Mouse (Mus musculus) urinary bladder, postnatal 4 days (tissue): Measurements from ENCODE around the gene Lamc3.
"Not testable (repeated sequence)": the region's sequence is repeated elsewhere in the genome, so short reads cannot be mapped to it uniquely, and the experiment has no call there.

Experiments used
- DNase-seq, 2 experiments: peaks; one replicate each; pipeline ENCODE4 v3.0.0; 2021 to 2022; ENCODE audit warnings: low spot score in 2 of 2

Gene Lamc3

DNA sequence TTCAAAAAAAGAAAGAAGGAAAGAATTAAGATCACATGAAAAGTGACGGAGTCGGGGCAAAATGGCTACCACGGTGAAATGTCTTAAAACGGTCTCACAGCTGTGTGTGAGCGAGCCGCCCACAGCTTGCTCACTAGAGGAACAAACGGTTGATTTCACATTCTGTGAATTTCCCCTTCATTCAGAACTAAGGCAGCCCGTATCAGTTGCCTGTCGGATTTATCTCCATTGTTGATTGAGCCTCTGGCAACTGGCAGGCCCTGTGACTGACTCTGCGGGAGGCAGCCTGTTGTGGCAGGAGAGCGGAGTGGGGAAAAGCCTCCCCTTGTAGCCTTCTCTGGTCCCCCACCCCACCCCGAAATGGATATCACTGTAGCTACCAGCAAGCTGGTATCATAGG is 10.6 kb upstream of the Lamc3 start:
- DNase-seq, result no peak

DNA sequence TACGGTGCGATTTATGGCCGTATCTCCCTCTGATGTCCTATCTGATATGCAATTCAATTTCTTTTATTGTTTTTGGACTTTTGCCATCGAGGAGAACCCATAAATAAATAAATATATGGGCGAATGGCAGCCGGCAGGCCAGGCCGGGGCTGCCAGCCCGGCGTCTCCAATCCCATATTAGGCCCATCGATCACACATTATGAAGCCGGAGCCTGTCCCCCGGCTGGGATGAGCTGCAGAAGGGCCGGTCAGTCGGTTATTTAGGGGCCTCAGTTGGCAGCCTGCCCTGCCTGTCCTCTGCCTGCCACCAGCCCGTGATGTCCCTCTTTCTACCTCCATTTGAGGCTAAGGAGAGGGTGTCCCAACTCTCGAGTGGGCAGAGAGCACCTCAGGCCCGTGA is 8.5 kb upstream of the Lamc3 start:
- no peak for DNase-seq

DNA sequence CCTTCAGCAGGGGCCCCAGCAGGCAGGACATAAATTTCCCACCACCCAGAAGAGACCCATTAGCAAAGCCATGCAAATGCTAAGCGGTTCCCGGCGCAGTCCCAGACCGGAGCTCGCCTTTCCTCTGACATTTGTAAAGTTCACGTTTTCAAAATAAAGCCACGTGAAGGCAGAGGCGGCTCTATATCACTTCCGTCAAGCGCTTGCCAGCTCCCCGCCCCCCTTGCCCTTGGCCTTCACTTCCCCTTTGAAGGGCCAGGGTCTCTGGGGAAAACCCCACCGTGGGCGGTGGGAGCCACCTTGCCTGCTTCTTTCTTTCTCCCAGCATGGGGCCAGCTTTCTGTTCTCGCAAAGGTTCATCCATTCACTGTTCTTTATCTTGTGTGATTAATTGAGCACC is 6.2 kb upstream of the Lamc3 start:
- no peak for DNase-seq

DNA sequence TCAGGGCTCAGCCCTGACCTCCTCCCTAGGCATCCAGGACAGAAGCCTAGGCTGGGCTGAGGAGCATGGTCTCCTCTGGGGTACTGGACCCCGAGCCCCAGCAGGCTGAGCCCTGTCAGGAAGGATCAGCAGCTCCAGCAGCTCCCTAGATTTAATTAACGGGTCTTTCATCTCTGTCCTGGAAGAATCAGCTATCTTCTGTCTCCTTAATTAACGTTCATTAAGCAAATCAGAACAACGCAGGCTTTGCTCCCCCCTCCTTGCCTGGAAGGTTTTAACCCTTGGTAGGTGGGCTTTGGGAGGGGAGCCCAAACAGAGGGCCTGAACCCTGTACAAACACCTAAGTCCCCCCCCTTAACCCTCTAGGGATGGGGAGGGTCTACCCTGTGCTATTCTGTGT is 4.0 kb upstream of the Lamc3 start:
- no peak for DNase-seq

DNA sequence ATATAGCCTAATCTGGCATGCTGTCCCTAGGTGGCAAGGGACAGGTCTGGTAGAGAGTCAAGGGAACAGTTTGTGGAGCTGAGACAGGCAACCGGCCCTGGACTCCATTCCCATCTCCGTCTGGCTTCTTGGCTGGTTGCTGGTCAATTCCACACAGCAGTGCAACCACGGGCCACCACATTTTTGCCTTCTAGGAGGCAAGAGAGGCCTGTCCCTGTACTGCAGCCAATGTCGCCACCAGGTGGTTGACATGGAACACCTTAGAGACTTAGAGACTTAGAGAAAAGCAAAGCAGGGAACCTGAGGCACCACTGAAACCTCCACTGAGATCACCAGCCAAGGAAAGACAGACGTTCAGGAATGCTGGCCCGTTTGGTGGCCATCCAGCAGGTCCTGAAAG is 2.3 kb upstream of the Lamc3 start:
- no peak for DNase-seq

DNA sequence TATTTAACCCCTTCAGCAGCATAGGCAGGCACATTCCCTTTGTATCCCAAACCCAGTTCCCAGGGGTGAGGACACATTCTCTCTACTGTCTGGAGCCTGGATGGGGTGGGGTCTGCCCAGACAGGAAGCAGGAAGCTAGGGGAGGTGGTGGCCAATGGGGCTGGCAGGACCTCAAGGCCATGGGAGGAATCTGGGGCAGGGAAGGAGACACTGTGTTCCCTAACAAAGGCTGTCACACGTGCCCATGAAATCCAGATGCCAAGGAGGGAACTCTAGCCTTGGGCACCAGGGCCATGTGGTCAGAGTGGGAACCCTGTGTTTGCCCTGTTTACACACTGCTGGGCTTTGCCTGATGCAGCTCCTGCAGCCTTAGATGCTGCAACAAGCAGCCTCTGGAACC is 1.8 kb downstream of the Lamc3 start:
- no peak for DNase-seq

DNA sequence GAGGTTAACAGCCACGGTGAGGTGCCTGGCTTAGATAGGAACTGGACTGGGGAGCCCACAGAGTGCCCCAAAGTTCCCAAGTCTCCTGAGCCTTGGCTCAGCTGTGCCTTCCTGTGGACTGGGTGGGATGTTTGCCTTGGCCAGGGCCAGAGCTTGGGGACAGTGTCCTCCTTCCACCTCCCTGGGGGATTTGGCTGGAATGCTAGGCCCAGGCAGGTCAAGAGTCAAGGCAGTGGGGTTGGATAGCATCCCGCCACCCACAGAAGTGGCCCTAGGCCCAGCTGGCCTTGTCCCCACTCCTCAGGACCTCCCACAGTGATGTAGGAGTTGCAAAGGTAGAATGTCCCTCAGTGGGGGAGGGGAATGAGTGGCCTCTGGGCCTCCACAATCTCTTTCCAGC is 4.1 kb downstream of the Lamc3 start:
- DNase-seq, result no peak

DNA sequence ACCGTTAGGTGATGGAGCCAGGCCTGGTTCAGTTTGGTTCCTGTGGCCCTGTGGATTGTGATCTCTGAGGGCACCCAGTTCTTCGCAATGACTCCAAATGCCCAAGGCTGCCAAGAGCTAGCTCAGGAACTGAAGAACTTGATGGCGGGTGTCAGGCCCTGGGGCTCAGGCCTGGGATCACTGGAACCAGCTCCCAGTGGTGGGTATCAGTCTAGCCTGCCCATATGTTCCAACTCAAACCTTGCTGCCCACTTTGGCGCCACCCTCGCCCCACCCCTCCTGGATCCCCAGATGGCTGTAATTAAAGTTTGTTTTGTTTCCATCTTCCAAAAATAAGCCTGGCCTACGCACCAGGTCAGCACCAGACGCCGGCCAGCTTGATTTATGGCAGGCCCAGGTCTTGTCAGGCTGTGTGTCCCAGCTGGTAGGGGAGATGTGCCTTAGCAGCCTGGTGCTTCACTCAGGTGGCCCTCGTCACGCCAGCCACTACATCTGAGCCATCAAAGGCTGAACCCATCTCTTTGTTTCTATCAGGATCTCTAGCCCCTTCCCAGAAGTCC is 6.1 kb downstream of the Lamc3 start:
- no peak for DNase-seq

DNA sequence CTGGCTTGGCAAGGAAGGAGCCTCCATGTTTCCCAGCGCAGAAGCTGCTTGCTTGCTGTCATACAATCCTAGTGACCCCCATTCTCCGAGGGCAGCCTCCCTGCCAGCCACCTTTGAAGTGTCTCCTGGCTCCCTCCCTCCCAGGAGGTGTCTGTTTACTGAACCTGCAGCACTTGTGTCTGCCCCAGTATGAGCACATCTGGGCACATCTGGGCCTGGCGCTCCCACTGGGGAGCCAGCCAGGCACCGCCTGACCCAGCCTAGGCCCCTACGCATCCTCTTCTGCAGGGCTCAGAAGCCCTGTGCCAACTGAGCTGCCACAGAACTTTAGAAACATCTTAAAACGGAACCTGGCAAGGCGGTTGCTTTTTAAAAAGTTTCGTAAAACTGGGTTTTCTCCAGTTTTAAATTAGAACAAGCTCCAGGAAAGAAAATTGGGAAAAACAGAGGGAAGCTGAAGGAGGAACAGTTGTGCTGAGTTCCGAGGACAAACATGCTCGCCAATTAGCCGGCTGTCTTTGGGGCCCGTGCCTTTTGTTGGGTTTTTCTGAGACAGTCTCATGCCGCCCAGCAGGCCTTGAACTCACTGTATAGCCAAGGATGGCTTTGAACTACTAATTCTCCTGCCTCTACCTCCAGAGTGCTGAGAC is 7.3 kb downstream of the Lamc3 start:
- no peak for DNase-seq

DNA sequence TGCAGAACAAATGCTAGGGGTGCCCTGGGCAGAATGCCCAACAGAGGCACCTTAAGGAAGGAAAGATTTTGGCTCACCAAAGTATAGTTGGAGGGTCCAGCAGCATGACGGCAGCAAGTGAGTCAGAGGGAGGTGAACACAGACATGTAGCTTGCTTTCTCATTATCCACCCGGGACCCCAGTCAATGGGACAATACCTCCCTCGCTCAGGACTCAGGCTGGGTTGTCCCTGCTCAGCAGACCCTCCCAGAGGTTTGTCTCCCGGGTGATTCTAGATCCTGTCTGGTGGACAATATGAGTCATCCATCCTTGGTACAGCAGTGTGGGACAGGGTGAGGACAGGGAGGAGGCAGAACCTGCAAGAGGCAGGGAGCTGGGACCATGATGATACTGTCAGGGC is 13.8 kb downstream of the Lamc3 start:
- DNase-seq, result no peak

DNA sequence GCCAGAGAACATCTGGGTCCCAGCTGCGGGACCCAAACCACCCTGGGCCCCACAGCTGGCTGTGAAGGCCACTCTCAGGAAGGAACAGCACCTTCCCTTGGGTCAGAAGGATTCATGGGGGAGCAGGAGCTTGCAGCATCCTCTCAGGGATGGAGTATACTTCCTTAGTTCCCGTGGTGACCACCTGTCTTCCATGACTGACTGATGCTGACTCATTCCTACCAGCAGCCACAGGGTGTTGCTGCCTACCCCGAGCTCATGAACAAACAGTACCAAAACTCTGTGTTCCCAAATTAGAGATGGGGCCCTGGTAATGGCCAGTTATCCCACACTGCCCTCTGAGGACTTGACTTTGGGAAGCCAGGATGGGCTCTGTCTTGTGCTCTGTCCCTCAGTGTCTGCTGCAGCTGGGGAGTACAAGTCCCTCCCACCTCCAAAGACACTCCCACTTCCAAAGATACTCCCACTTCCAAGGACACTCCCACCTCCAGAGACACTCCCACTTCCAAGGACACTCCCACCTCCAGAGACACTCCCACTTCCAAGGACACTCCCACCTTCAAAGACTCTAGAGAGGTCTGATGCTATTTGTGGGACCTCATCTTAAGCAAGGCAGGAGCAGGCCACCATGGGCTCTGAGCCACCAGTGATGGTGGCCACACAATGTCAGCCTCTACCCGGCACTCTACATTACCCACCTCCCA is 14.7 kb downstream of the Lamc3 start:
- DNase-seq, result peak in 1 of 2 experiments; percentile 39

DNA sequence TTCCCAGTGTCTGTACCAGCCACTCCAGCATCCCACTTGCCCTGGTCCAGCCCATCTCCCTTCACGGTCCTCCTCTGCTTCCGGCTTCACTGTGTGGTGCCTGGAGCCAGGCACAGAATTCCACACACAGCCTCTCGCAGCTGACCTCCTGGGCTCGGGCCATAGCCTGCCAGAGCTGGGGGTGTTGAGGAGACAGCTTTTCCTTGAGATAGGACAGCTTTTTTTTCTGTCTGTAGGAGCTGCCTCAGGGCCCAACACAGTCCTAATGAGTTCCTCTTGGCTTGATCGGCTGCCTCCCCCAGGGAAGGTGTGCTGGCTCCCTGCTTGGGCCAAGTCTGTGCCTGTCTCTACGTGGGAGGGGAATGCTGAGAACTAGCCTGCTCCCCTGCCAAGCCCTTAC is 17.0 kb downstream of the Lamc3 start:
- no peak for DNase-seq

DNA sequence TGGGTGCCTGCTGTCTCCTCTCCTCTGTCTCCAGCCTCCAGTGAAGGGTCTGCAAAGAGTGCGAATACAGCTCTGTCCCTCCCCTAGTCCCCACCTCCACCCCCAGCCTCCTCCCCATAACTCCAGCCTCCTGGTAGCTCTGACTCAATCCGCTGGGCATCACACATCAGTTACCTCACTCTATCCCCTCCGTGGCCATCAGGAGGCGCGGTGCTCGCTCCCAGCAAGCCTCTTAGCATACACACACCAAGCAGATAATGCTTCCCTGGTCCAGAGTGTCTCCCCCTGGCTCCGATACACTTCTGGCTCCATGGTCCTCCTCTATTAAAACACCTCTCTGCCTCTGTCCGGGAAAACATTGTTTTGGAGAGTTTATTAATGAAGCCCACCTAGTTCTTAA is 17.5 kb downstream of the Lamc3 start:
- no peak for DNase-seq

DNA sequence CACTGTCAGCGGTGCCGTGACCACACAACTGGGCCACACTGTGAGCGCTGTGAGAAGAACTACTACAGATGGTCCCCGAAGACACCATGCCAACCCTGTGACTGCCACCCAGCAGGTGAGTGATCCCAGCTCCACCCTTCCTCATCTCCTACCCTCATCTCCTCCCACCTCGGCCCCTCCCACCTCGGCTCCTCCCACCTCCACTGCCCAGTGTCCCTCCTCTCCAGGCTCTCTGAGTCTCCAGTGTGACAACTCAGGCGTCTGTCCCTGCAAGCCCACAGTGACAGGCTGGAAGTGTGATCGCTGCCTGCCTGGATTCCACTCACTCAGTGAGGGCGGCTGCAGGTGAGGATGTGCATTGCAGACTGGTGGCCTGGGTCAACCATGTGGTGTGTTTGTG is 18.6 kb downstream of the Lamc3 start:
- no peak for DNase-seq

DNA sequence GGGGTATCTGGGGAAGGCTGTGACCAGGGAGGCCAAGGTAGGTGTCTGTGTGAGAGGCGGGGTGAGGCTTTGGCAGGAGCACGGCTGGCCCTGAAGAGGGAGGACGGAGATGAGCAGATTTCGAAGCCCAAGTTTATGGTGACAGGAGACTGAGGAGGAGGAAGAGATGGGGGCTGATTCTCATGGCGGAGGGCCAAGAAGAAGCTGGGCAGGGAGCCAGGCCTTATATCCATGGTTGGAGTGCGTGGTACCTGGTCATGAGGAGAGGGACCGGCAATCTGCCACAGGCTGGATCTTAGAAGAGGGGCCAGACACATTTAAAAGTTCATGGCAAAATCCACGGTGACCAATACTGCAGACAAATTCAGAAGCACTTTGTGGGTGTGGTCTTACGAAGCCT is 19.3 kb downstream of the Lamc3 start:
- DNase-seq, result no peak

DNA sequence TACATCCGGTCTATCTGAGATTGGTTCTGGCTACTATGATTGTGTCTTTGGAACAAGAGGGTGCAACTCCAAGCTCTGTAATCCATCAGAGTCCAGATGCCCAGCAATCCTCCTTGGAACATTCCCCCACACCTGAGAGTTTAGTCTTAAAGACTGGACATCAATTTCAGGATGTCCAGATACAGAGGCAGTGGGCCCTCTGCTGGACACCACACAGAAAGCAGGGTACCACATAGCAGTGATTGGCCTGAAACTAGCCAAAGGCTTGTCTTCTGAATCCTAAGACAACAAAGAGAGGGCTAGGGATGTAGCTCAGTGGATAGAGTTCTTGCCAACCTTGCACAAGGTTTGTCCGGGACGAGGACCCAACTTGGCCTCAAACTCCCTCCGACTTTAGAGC is 25.5 kb downstream of the Lamc3 start:
- DNase-seq, result no peak

DNA sequence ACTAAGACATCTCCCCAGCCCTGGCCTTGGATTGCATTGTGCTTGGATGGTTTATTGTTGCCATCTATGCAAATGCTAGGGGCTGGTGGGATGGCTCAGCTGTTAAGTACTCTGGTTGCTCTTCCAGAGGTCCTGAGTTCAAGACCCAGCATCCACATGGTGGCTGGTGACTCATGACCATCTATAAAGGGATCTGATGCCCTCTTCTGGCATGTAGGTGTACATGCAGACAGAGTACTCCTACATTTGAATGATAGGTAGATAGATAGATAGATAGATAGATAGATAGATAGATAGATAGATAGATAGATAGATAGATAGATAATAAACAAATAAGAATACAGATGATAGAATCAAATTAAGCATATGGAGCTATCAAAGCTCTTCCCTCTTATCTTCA is 27.1 kb downstream of the Lamc3 start:
- DNase-seq, result not testable (repeated sequence)

DNA sequence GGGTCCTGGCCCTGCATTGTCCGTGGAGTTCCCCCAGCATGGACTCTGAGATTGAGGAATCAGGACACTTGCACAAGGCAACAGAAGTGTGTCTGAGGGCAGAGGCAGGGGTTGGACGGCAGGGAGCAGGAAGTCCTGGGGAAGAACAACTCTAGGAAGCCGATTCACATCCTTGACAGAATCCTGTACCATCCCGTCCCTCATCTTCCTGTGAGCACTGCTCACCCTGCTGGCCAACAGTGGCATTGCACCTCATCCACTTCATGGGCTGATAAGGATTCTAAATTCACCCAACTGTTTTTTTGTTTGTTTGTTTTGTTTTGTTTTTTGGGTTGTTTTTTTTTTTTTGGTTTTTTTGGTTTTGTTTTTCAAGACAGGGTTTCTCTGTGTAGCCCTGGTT is 28.0 kb downstream of the Lamc3 start:
- peak; percentile 56 to 82 for DNase-seq

DNA sequence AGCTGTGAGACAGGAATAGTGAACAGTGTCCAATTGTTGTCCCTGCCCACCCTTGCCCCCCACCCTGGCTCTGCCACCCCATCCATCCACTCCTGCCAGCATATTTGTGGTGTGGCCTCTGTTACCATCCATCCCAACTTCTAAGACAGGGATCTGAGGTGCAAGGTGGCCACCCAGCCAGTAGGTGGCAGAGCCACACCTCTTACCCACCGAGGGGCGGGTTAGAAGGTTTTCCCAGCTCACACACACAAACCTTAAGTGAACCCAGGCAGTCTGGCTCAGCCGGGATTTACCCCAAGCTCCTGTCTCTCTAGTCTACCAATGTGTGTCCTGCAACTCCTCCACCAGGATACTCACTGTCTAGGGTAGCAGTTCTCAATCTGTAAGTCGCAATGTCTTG is 30.5 kb downstream of the Lamc3 start:
- no peak for DNase-seq

DNA sequence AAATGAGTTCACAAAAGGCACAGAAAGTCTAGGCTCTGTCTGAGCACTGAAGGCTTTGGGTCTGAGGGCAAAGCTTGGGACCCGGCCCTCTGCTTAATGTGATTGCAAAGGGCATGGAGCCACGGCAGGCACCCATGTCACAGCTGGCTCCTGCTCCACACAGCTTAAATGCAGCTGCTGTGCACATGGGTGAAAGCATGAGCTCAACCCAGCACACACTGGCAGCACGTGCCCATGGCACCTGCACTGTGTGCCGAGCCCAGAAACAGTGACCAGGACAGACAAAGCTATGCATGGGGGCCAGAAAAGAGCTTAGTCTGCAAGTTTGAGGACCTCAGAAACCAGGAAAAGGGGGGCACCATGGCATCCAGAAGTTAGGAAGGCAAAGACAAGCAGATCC is 36.6 kb downstream of the Lamc3 start:
- DNase-seq, result no peak

DNA sequence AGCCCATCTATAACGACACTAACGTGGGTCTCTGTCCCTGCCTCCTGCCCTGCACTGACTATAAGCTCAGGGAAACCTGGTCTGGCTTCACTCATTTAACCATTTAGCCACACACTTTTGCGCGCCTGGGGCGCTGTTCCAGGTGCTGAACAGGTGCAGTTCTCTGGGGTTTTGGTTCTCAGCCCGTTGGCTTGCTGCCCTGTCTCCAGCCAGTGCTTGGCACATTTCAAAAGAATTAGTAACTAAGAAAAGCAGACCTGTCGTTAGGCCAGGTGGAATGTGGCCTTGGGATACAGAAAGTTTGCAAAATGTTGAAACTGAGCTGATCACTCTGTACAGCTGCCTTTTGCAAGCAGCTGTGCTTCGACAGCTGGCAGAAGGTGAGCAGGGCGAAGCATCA is 37.7 kb downstream of the Lamc3 start:
- DNase-seq, result no peak

DNA sequence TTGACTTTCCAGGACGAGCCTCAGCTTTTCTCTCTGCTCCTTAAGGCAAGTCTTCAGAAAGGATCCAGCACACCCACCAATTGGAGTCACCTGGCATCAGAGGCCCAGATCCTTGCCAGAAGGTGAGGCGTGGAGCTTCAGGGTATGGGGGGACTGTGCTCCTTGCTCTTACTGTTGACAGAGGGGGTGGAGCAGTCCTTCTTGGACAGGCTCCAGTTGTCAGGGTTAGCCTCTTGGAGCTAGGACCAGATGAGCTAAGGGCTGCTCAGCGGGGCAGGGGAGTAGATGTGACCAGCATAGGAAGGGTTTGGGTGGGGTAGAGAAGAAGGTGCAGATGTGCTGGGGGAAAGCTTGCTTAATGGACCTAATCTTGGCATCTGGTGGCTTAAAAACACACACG is 38.8 kb downstream of the Lamc3 start:
- no peak for DNase-seq

DNA sequence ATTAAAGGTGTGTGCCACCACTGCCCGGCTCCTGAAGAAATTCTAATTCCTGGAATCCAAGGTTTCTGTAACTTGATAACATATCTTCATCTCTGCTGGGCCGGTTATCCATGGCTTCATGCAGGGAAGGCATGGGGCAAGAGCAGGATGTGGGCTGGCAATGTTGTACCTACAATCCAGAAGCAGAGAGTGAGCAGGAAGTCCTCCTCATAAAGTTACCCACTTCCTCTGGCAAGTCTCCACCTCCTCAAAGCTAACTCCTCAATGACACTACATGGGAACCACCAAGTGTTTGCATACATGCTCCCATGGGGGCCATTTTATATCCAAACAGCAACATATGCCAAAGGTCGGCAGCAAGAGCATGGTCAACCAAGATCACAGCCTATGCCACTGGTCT is 42.6 kb downstream of the Lamc3 start:
- DNase-seq, result no peak

DNA sequence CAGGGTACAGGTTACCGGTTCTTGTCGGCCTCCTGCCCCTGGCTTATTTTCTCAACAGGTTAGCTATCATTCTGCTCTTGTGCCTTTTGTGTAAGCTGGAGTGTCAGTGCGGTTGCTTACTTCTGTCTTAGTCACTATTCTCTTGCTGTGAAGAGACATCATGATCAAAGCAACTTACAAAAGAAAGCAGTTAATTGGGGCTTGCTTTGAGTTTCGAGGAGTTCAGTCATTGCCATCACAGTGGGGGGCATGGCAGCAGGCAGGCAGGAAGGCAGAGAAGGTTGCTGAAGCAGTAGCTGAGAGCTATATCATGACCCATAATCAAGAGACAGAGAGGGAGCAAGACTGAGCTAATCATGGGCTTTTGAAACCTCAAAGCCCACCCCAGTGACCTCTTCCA is 47.5 kb downstream of the Lamc3 start:
- DNase-seq, result no peak
